Comparison of ENCODE assay signal across 8 mouse cellular contexts in the genomic region with DNA sequence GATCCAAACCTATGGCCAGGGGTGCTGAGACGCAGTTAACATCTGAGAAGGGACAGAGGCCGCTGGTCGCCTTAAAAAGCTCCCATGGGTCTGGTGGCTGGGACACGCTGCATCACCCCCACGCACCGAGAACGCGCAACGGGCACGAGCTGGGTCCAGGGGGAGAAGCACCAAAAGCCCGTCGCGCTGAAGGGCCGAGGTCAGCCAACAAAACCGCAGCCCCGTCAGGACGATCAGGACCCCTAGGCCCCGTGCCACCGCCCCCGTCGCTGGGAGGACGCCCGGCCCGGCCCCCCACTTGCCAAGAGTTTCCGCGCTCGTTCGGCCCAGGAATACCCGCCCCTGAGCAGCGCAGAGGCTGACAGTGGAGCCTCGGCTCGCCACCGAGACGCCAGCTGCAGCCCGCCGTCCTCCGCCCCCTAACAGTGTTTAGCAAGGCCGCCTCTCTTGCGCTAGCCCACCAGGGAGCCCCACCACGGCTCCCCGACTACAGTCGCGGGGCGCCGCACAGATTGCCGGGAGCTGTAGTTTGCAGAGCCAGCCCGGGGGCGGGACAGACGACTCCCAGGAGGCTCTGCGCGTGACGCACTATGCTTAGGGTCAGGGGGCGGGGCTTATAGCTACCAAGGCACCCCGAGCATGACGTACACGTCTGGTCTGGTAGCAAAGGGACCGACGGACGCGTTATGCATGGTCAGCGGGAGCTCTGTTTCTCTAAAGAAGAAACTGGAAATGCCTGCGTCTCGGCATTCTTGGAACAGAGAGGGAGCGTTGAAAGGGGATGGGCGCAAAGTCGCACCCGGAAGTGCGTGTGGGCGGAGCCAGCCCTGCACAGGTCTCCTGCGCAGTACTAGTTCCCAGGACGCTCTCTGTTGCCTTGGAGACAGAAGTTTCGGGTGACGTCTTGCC. TPM values are rescaled to one million over a fixed set of nuclear protein-coding genes. Genes with fewer than 3 reads are reported as not detected.
DNase-seq lines count a peak whose midpoint lies in the region; ATAC-seq lines count a peak whose summit lies in the region.

Mib2 (minus strand) TSS at position 510 of the 909 bp plus-strand sequence.

- ATAC-seq in erythroblast, adult 5-6 weeks (replicated peaks; ENCODE audit: low FRiP score, poor library complexity, severe bottlenecking): peak; percentile 98
- ATAC-seq in kidney, embryonic 15.5 days (replicated peaks; ENCODE audit: low FRiP score): peak; percentile 99
- ATAC-seq in monocyte, adult 5-6 weeks (replicated peaks; ENCODE audit: insufficient number of reproducible peaks, low FRiP score, low TSS enrichment, poor library complexity, severe bottlenecking): peak; percentile 97

- peak within 1 kb of the TSS; percentile 90 for H3K27ac ChIP-seq in heart, embryonic 10.5 days
- H3K27ac ChIP-seq in kidney, embryonic 15.5 days: peak within 1 kb of the TSS; percentile 85

- H3K9ac ChIP-seq in kidney, embryonic 15.5 days: peak within 1 kb of the TSS; percentile 77

- H3K4me1 ChIP-seq in heart, embryonic 10.5 days: peaks cover 13% of the 10 kb centered on the region; the same call in 1 of the 2 replicates
- H3K4me1 ChIP-seq in kidney, embryonic 15.5 days: peaks cover 11% of the 10 kb centered on the region

- DNase-seq in B cell, adult 2 months: peak; percentile 98
- DNase-seq in brain, adult 2 months (ENCODE audit: low read depth, low spot score): peak; percentile 98
- DNase-seq in heart, embryonic 10.5 days (ENCODE audit: low spot score): peak; percentile 99
- DNase-seq in liver: peak; percentile 95
- DNase-seq in spleen, postnatal 4 days (ENCODE audit: low spot score in 2 of 2): peak; percentile 95 to 98

- H3K9me3 ChIP-seq in heart, embryonic 10.5 days: no peaks in the 10 kb centered on the region
- H3K9me3 ChIP-seq in kidney, embryonic 15.5 days (replicated peaks): no peaks in the 10 kb centered on the region

- WGBS in heart, embryonic 10.5 days: under 1% methylated on average over 73 of the region's 73 CpGs
- under 1% methylated on average over 73 of the region's 73 CpGs for WGBS in kidney, embryonic 15.5 days

- H3K36me3 ChIP-seq in heart, embryonic 10.5 days: peaks cover 10% of the 10 kb centered on the region; the same call in 1 of the 2 replicates
- peaks cover 20% of the 10 kb centered on the region; the same call in 1 of the 2 replicates for H3K36me3 ChIP-seq in kidney, embryonic 15.5 days

- no peaks in the 10 kb centered on the region for H3K27me3 ChIP-seq in heart, embryonic 10.5 days (ENCODE audit: insufficient read depth, poor library complexity, severe bottlenecking)
- no peaks in the 10 kb centered on the region; the same call in 1 of the 2 replicates for H3K27me3 ChIP-seq in kidney, embryonic 15.5 days

- H3K4me3 ChIP-seq in heart, embryonic 10.5 days: peak within 1 kb of the TSS; percentile 96
- H3K4me3 ChIP-seq in kidney, embryonic 15.5 days (replicated peaks): peak within 1 kb of the TSS; percentile 94

- H3K4me2 ChIP-seq in kidney, embryonic 15.5 days: peak within 1 kb of the TSS; percentile 84

RNA-seq across cellular contexts. Expression of gene Mib2, which starts in this region (rescaled TPM):
- total RNA-seq in erythroblast, adult 5-6 weeks (2015; ENCODE audit: low replicate concordance): 0.77 and 0.84 TPM in 2 replicates
- total RNA-seq in erythroblast, adult 5-6 weeks (2017; ENCODE audit: low replicate concordance): 2.1 and 3.2 TPM in 2 replicates
- 15.4 and 16.8 TPM in 2 replicates for polyA plus RNA-seq in heart, embryonic 10.5 days (2016; fragmentation: Nextera tagmentation; extraction: Ambion mirVana)
- polyA plus RNA-seq in kidney, embryonic 15.5 days (2015; fragmentation: Nextera tagmentation; extraction: Ambion mirVana): 25.8 and 30.2 TPM in 2 replicates
- 14.3 to 35.4 TPM (median 16.5 TPM) in 3 replicates for total RNA-seq in monocyte, adult 5-6 weeks (2017)

Comparison
In these comparisons a context has a peak if more than half of its experiments do, and no peak if none do; other contexts are left out.
1. Peak in every context shown above with its lines: DNase-seq, ATAC-seq, H3K4me3 ChIP-seq and H3K27ac ChIP-seq.